Mouse (Mus musculus) left cerebral cortex, adult 2 months (tissue): ENCODE data around the gene Nthl1. TPM values are rescaled to one million over a fixed set of nuclear protein-coding genes. Genes with fewer than 3 reads are reported as not detected.

Experiments used
- DNase-seq, 2 experiments: peaks; one replicate each; pipeline ENCODE4 v3.0.0; 2021 to 2022; ENCODE audit warnings: low spot score in 2 of 2, mixed read lengths in 1 of 2; ENCODE audit errors: extremely low spot score in 1 of 2
- H3K27ac ChIP-seq: fragments of 200-600 bp; 2 replicates; pipeline ENCODE4 v1.8.1; 2022
- H3K4me3 ChIP-seq: fragments of 200-600 bp; 2 replicates; pipeline ENCODE4 v1.8.1; 2022
- CTCF ChIP-seq: fragments of 200-600 bp; IDR thresholded peaks from 2 replicates; pipeline ENCODE4 v1.8.1; 2022; ENCODE audit warnings: antibody characterized with exemption, mild to moderate bottlenecking, moderate library complexity
- intact Hi-C: fragments of 180-260 bp; cut with DNase I; formaldehyde crosslinking; loops from one replicate; pipeline ENCODE4 v1.15.1; 2025
- total RNA-seq, 2 experiments: library from RNA; stranded (reverse); gene quantifications; 2 replicates each; pipeline ENCODE4 v1.2.3; 2021

The Nthl1 gene
- total RNA-seq, 2 experiments from 2014 or later, result 5.5 to 5.7 TPM

DNA sequence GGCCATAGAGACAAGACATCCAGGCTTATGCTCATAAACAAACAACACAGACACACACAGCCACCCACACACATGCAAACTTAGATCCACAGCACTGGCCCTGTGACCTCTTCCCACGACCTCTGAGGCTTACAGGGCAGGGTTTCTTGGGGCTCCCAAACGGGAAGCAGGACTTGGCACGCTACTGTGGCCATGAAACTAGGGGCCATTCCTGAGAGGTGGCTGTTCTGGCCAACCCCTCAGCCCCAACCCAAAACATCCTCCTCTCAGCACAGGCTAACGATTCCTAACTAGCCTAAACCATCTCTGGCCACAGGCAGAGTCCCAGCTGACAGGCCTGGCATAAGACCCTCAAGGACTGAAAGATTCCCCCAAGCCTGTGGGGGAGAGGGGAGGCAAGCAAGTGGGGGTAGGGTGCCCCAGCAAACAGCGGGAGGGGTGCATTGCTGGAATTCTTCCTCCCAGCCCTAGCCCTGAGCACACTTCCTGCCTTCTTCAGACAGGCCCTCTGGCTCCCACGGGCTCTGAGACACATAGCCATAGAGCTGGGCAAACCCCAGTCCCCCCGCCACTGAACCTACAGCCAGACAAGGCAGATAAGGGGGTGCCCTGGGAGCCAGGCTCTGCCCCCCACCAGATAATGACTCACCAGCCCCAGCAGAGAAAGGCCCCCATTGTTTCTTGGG lies 11.7 kb downstream of the Nthl1 start:
- no peak for DNase-seq
- TF ChIP-seq CTCF, result no peak
- intact Hi-C loops, result no loop called here

DNA sequence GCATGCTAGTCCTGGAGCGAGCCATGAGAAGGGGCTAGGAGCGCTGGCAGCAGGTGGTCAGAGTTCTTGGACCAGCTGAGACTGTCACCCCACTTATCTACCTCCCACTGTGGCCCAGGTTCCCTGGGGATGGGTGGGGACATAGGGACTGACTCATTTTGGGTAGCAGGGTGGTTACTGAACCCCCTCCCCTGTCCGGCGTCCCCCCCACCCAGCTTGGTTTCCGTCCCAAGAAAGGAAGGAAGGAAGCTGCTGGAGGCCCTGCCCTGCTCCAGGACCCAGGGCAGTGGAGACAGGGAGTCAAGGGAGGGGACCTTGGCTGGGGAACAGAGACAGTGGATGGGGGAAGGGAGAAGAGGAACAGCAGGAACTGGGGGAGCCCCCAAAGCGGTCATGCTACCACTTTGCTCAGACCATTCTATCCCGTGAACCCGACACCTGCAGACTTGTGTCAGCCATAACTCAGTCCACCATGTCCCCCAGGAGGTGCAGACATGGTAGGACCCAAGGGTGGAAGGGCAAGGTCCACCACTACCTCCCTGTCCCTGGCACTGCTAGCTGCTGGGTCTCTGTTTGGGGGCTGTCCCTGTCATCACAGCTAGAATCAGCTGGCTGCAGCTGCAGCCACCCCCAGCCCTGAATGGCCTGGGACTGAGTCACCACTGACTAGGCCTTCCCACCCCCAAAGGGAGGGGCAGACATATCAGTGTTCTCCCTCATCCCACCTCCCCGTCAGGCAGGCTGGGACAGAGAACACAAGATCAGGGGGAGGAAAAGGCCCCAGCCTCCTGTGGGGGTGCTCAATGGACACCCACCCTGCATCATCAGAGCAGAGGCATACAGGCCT lies 12.6 kb downstream of the Nthl1 start:
- no peak for TF ChIP-seq CTCF
- peak overlapping the region; percentile 28; the same call in 1 of the 2 replicates for H3K4me3 ChIP-seq
- H3K27ac ChIP-seq, result peak overlapping the region; percentile 85
- peak in 1 of 2 experiments; percentile 29 for DNase-seq
- intact Hi-C loops, result no loop called here

More for the DNA sequence above, 11.7 kb downstream of the Nthl1 start:
- peak overlapping the region; percentile 28 for H3K4me3 ChIP-seq
- H3K27ac ChIP-seq, result peak overlapping the region; percentile 85

DNA sequence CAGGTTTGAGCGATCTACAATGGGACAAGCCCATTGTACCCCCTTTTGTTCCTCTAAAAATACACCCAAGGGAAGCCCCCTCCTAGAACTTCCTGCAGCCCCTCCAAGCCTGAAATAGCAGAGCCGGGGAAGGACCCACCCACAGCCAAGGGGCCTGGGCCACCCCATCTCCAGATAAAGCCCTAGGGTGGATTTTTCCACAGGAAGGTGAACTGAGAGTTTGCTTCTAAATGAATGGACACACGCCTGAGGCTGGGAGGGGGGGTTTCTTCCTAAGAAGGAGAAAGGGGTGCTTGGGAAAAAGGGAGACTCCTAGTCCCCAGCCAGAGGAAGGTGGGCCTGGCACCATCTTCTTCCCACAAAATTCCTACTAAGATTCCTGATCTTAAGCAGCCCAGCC lies 13.4 kb downstream of the Nthl1 start:
- Histone ChIP-seq H3K4me3 (no peak overlapping the region), H3K27ac (peak overlapping the region; percentile 85)
- no peak for TF ChIP-seq CTCF
- intact Hi-C loops, result no loop called here
- no peak for DNase-seq

DNA sequence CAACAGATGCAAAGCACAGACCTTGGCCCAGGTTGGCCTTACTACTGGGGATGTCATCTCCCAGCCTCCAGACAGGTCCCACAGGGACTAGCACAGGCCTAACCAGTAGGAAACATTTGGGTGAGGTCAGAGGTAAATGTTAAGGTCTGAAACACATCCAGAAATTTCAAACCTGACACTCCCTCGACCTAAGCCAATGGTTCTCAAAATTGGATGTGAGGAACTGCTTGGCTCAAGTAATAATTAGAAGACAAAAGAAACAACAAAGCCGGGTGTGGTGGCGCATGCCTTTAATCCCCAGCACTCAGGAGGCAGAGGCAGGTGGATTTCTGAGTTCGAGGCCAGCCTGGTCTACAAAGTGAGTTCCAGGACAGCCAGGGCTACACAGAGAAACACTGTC lies 13.9 kb downstream of the Nthl1 start:
- no peak for TF ChIP-seq CTCF
- H3K4me3 ChIP-seq, result no peak overlapping the region
- intact Hi-C loops, result no loop called here
- H3K27ac ChIP-seq, result peak overlapping the region; percentile 62; the same call in 1 of the 2 replicates
- DNase-seq, result no peak

DNA sequence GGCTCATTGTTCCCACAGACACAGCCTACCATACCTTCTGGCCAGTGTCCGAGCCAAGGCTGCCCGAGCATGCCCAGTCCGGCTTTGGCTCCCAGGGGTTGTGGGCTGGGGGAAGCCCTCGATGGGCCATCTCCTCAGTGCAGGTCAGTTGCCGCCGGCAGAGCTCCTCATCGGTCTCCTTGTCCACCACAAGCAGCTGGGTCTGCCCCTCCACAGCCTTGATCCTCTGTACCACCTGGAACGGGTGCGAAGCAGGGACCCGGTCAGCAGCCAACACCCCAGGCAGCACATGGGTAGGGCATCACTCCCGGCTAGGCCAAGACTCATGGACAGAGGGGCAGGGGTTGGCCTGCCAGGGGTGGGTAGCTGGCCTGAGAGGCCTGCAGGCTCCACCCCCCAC lies 15.0 kb downstream of the Nthl1 start:
- intact Hi-C loops, result no loop called here
- DNase-seq, result no peak
- Histone ChIP-seq H3K27ac (peak overlapping the region; percentile 62), H3K4me3 (peak overlapping the region; percentile 30)
- no peak for TF ChIP-seq CTCF

DNA sequence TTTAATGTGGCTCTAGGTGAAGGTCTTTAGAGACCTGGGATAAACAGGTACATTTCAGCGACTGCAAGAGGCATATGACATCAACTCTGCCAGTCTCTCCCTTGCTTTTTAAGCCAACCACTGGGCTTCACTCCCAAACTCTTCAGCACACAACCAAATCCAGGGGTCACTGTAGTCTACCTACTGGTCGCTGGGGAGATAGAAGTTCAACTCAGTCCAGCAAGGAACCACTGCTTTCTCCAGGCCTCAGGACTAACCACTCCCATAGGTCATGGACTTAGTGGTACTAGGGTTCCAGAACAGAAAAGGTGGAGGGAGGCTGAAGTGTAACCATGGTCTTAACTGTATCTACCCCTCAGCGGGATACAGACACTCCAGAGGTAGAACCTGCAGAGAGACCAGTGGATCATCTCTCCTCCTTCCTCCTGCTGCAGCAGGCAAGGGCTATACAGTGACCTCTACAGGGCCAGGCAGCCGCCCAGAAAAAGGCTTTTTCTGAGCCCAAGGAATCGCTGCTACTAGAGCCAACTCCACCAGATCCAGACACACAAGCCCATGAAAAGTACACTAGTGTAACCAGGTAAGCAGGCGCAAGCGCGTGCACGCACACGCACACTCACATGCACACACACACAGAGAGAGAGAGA lies 16.4 kb downstream of the Nthl1 start:
- Histone ChIP-seq H3K4me3 (peak overlapping the region; percentile 94), H3K27ac (peak overlapping the region; percentile 67; the same call in 1 of the 2 replicates)
- intact Hi-C loops, result no loop called here
- DNase-seq, result no peak
- TF ChIP-seq CTCF, result no peak

DNA sequence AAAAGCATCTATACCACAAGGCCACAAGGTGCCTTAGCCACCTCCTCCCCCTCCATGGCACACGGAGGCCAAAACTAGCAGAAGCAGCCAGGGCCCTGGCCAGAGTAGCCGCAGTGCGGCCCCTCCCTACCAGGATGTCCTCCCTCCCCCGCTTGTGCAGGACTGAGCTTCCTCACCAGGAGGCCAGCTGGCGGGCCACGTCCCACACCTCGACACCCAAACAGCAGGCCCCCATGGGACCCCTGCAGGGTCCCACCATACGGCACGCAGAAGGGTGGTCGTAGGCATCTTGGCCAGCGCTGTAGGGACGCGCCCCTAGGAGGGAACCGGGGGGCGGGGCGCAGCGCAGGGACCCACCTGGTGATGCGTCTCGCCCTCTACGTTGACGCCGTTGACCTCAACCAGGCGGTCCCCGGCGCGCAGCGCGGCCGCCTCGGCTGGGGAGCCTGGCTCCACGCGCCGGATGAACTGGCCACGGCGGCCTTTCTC lies 17.1 kb downstream of the Nthl1 start:
- Histone ChIP-seq H3K4me3 (peak overlapping the region; percentile 94), H3K27ac (peak overlapping the region; percentile 95)
- no peak; the same call in 1 of the 2 replicates for TF ChIP-seq CTCF
- intact Hi-C loops, result no loop called here
- DNase-seq, result peak in 1 of 2 experiments; percentile 46

DNA sequence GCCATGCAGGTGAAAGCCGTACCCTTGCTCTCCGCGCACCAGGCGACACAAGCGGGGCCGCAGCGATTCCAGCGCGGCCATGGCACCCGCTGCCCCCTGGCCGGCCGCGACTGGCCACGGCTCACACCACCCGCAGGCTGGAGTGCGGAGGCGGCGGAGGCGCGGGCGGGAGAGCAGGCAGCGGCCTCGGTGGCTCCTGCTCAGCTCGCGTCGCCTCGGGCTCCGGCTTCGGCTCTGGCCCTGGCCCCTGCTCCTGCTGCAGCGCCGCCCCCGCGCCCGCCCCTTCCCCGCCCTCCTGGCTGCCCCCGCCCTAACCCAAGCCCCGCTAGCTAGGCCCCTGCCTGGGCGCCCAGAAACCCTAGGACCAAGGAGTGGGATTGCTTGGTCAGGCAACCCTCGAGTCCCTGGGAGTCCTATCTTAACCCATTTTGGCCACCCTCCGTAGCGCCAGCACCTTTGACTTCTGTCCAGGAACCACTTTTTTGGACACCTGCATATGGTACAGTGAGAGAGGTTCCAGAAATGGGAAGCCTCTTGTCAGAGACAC lies 17.7 kb downstream of the Nthl1 start, which contains the start of gene Slc9a3r2:
TSS of gene Slc9a3r2 (minus strand) at position 258 of the 547 bp plus-strand sequence.
- intact Hi-C loops, result no loop called here
- peak; percentile 40 to 52 for DNase-seq

DNA sequence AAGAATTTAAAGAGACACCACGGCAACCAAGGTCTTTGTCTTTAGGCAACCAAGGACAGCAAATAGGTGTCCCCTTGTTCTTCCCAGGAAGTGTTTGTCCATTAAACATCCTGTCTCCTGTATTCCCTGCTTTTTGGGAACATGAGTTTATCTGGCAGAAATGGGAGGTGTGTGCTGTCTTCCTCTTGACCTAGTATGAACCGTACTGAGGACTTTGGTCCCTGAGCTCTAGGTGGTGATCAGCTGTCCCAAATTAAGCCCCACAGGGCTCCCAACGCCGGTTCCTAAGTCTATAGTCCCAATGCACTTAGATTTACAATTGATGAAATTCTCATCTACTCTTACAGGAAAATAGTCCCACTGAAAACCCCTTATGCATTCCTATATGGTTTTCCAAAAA lies 18.3 kb downstream of the Nthl1 start:
- H3K27ac ChIP-seq, result peak overlapping the region; percentile 95
- intact Hi-C loops, result no loop called here
- peak overlapping the region; percentile 94 for H3K4me3 ChIP-seq
- TF ChIP-seq CTCF, result no peak
- no peak for DNase-seq

More for the DNA sequence above, 17.7 kb downstream of the Nthl1 start, which contains the start of gene Slc9a3r2:
- Histone ChIP-seq H3K4me3 (peak within 1 kb of the TSS; percentile 94), H3K27ac (peak within 1 kb of the TSS; percentile 95)
- no peak for TF ChIP-seq CTCF

DNA sequence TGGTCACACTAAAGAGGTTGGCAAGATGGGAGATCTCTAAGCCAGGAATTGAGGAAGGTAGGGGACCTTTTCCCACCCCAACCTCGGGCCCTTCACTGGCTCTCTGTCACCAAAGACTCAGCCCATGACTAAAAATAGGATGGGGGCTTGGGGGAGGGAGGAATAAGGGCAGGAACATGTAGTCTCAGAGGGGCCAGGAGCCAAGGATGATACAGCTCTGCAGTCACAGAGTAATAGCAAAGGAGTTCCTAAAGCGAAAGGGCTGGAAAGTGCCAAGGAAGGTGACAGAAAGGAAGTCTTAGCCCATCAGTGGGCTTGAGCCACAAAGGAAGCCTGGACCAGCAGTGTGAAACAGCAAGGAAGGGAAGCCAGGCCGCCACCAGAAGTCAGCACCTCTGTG lies 19.4 kb downstream of the Nthl1 start:
- no peak for TF ChIP-seq CTCF
- no peak for DNase-seq
- no peak overlapping the region for H3K4me3 ChIP-seq
- H3K27ac ChIP-seq, result no peak overlapping the region
- intact Hi-C loops, result no loop called here
